Mouse (Mus musculus) heart, embryonic 16.5 days (tissue): ENCODE data around the gene Tbxas1. TPM values are rescaled to one million over a fixed set of nuclear protein-coding genes. Genes with fewer than 3 reads are reported as not detected.
A peak's percentile ranks its signal among the peaks of the same experiment; 100 is the strongest.

Experiments
- ATAC-seq: fragments of 200-750 bp; cut with Nextera tagmentation; replicated peaks from 2 replicates; pipeline ENCODE4 v1.8.0; 2017; ENCODE audit warnings: moderate number of reproducible peaks; ENCODE audit not compliant: insufficient read depth, low FRiP score; ENCODE audit errors: extremely low read depth
- H3K27ac ChIP-seq: fragments of 300-500 bp; sonication (generic); 2 replicates; pipeline ENCODE4 v1.5.1; 2014; ENCODE audit warnings: mild to moderate bottlenecking, low read length, control low read depth, moderate library complexity
- H3K27me3 ChIP-seq: fragments of 300-500 bp; sonication (generic); 2 replicates; pipeline ENCODE4 v1.6.1; 2014; ENCODE audit warnings: low read length, mixed read lengths; ENCODE audit not compliant: control insufficient read depth, insufficient read depth
- H3K36me3 ChIP-seq: fragments of 300-500 bp; sonication (generic); 2 replicates; pipeline ENCODE4 v1.6.1; 2014; ENCODE audit not compliant: control insufficient read depth, insufficient read depth
- H3K4me1 ChIP-seq: fragments of 300-500 bp; sonication (generic); 2 replicates; pipeline ENCODE4 v1.6.1; 2014; ENCODE audit warnings: low read length, mixed read lengths; ENCODE audit not compliant: control insufficient read depth, insufficient read depth
- H3K4me2 ChIP-seq: fragments of 300-500 bp; sonication (generic); 2 replicates; pipeline ENCODE4 v1.6.1; 2014; ENCODE audit warnings: low read depth, mild to moderate bottlenecking, control low read depth, low read length
- H3K4me3 ChIP-seq: fragments of 300-500 bp; sonication (generic); 2 replicates; pipeline ENCODE4 v1.5.1; 2014; ENCODE audit warnings: mild to moderate bottlenecking, control low read depth, low read length
- H3K9ac ChIP-seq: fragments of 300-500 bp; sonication (generic); 2 replicates; pipeline ENCODE4 v1.6.1; 2014; ENCODE audit warnings: low read length, control low read depth
- H3K9me3 ChIP-seq: fragments of 300-500 bp; sonication (generic); replicated peaks from 2 replicates; pipeline ENCODE4 v1.6.1; 2016; ENCODE audit warnings: low read length; ENCODE audit not compliant: control insufficient read depth
- WGBS: fragments of 180-500 bp; shearing (Covaris S2); extraction: QIAGEN DNeasy Blood & Tissue Kit; methylation state at CpG from one replicate; pipeline ENCODE4 v1.1.7; 2014; 5-methylcytosine and 5-hydroxymethylcytosine counted together
- polyA plus RNA-seq: library from polyadenylated mRNA; unstranded; fragments of >200 nt; fragmentation: Nextera tagmentation; extraction: Ambion mirVana; gene quantifications from 2 replicates; pipeline ENCODE4 v1.2.1, GENCODE M21; 2015

Gene Tbxas1
- 1.6 and 1.9 TPM in 2 replicates for polyA plus RNA-seq

DNA sequence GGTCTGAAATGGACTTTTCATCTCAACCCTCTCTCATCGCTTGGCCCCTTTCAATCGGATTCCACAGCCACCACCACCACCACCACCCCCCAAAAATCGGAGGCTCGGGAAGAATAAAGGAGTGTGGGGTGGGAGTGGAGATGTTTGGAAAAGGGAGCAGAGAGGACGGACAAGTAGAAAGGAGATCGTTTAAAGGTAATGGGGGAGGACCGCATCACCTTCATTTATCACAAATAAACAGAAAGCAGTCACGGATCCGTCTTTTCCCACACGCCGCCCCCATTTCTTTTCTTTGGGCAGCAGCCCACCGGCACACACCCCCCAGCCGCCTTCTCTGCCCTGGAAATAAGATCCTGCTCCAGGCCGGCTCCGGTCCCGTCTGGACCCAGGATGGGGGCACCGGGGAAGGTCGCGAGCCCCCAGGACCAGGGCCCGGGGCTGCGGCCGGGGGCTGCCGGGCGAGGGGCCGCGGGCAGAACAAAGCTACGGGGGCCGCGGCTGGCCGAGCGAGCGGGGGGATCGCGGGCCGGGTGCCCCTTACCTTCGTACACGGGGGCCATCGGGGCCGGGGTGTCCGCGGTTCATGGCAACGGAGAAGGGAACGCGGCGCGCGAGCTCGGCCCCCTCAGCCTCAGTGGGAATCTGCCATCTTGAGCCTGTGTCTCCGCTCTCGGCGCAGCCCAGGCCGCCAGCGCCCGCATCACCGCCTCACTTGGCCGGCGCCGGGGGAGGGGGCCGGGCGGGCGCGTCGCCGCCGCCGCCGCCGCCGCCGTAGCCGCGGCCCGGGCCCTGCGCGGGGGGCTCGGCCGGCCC, at the start of gene Tbxas1:
Gene Tbxas1 (plus strand): TSS at position 147 of the 813 bp plus-strand sequence.
- no peaks in the 10 kb centered on the region for H3K36me3 ChIP-seq
- H3K9ac ChIP-seq: peak within 1 kb of the TSS; percentile 99
- peak within 1 kb of the TSS; percentile 100 for H3K4me3 ChIP-seq
- H3K9me3 ChIP-seq: no peaks in the 10 kb centered on the region
- no peaks in the 10 kb centered on the region for H3K27me3 ChIP-seq
- H3K4me1 ChIP-seq: peaks cover 14% of the 10 kb centered on the region; the same call in 1 of the 2 replicates
- ATAC-seq: peak; percentile 52
- 1% methylated on average over 77 of the region's 77 CpGs for WGBS
- H3K27ac ChIP-seq: peak within 1 kb of the TSS; percentile 89
- H3K4me2 ChIP-seq: peak within 1 kb of the TSS; percentile 73

DNA sequence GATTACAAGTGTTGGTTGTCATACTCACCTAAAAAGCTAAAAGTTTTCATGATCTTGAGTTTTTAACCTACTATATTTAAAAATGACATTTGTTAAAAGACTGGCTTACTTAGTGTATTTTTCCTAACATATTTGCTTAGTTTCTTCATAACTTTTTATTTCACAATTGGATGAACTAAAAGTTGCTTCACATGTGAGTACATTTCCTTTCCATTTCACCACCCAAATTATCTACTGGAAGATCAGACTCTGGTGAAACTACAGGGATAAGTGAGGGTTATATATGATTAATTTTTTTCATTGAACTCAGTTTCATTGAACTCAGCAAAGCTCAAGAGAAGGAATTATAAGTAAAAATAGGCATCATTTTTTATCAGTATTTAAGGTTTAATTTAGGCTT, 49.3 kb upstream of the Tbxas1 start:
- Histone ChIP-seq H3K27ac (no peak overlapping the region), H3K4me1 (peaks cover 8% of the 10 kb centered on the region; the same call in 1 of the 2 replicates), H3K9ac (no peak overlapping the region), H3K4me2 (no peak overlapping the region), H3K36me3 (no peaks in the 10 kb centered on the region), H3K4me3 (no peak overlapping the region), H3K27me3 (no peaks in the 10 kb centered on the region), H3K9me3 (no peaks in the 10 kb centered on the region)
- no peak for ATAC-seq

DNA sequence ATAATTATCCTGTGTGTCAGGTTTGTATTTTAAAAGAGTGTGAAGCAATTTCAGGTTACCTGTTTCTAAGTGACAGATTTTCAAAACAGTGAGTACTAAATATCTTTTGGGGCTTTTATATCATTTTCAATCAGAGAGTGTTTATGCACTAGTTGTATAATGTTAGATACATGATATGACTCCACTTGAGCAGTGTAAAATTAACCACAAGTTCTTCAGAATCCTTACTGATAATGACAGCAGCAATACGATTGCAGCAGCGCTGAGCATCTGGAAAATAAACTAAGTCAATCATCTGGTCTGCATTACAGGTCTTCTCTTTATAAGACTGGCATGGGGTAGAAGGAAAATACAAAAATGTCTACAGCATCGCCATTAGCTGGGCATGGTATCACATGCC, 48.3 kb upstream of the Tbxas1 start:
- no peak overlapping the region for H3K9ac ChIP-seq
- H3K27ac ChIP-seq: no peak overlapping the region
- H3K4me2 ChIP-seq: no peak overlapping the region
- H3K36me3 ChIP-seq: no peaks in the 10 kb centered on the region
- no peak overlapping the region for H3K4me3 ChIP-seq
- ATAC-seq: no peak
- H3K4me1 ChIP-seq: peaks cover 7% of the 10 kb centered on the region; the same call in 1 of the 2 replicates
- no peaks in the 10 kb centered on the region for H3K9me3 ChIP-seq
- WGBS: 57% methylated on average over 3 of the region's 3 CpGs
- no peaks in the 10 kb centered on the region for H3K27me3 ChIP-seq

DNA sequence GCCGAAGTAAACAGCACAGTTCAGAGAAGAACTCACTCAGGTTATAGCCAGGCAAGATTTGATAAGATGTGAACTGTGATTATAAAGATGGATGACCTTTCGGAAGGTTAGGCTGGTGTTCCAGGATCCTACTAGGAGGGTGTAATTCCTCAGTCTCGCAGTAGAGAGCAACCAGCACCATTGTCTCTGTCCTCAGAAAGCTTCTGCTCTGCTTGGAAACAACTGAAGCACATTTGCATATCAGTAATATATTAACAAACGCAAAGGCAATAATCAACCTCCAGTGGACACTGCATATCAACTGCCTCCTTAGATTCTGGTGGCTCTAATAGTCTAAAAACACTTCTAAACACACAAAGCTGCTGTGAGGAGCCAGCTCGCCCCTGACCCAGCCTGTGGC, 47.8 kb upstream of the Tbxas1 start:
- WGBS: 73% methylated on average over 5 of the region's 5 CpGs
- H3K27ac ChIP-seq: no peak overlapping the region
- H3K36me3 ChIP-seq: no peaks in the 10 kb centered on the region
- peaks cover 7% of the 10 kb centered on the region; the same call in 1 of the 2 replicates for H3K4me1 ChIP-seq
- no peak overlapping the region for H3K4me2 ChIP-seq
- no peaks in the 10 kb centered on the region for H3K9me3 ChIP-seq
- no peak overlapping the region for H3K9ac ChIP-seq
- ATAC-seq: no peak
- H3K4me3 ChIP-seq: no peak overlapping the region
- no peaks in the 10 kb centered on the region for H3K27me3 ChIP-seq

DNA sequence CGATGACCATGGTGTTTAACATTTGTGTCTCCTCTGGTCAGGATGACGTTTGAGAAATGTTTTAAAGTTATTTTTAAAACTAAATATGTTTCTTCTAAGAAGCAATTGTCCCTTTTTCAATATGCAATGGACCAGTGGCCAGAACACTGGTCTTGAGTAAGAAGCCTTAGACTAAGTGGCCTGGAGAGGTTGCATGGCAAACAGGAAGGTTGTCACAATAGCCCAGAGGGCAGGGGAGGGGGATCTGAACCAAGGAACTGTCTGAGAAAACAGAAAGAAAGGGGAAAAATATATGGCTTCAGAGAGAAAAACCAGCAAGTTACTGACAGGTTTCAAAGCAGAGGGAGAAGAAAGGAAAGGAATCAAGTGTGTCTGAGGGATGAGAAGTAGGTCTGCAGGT, 47.0 kb upstream of the Tbxas1 start:
- Histone ChIP-seq H3K4me2 (no peak overlapping the region), H3K4me1 (peaks cover 15% of the 10 kb centered on the region), H3K27ac (no peak overlapping the region), H3K4me3 (no peak overlapping the region), H3K9ac (no peak overlapping the region), H3K27me3 (no peaks in the 10 kb centered on the region), H3K36me3 (no peaks in the 10 kb centered on the region), H3K9me3 (no peaks in the 10 kb centered on the region)
- WGBS: 71% methylated on average over 2 of the region's 2 CpGs
- no peak for ATAC-seq

DNA sequence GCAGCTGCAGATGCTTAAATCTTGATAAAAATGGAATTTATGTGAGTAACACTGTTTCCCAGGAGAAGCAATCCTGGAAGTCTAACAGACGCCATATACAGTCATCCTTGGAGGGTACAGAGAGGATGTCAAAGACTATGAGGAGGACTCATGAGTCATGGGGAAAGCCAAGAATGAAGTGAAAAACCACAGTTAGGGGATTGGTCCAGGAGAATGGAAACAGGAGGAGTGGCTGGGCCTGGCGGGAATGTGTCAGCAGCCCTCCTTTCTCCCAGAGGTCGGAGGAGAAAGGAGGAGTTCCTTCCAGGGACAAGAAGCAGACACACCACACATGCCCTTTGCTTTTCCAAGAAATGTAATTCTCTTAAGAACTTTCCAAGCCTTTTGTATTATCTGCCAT, 45.8 kb upstream of the Tbxas1 start:
- Histone ChIP-seq H3K9me3 (no peaks in the 10 kb centered on the region), H3K4me2 (no peak overlapping the region), H3K4me3 (no peak overlapping the region), H3K27ac (no peak overlapping the region), H3K27me3 (no peaks in the 10 kb centered on the region), H3K9ac (no peak overlapping the region), H3K36me3 (no peaks in the 10 kb centered on the region), H3K4me1 (peaks cover 16% of the 10 kb centered on the region)
- no peak for ATAC-seq
- WGBS: 61% methylated on average over 3 of the region's 3 CpGs

DNA sequence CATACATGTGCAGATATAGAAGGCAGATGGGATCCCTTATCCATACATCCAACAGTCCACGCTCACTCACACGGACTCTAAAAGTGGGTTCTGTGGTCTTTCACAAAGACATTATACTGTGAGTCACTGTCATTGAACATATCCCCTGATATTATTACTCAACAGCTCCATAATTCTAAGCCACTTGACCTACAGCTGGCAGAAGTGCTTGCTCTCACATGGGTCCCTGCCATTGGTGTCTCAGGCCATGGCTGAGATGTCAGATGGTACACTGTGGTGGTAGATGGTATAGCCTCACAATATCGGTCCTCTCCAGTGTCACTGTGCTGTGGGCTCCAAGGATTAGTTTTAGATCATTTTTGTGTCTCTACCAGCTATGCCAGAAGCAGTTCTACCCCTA, 41.5 kb upstream of the Tbxas1 start:
- Histone ChIP-seq H3K9ac (no peak overlapping the region), H3K4me1 (peaks cover 30% of the 10 kb centered on the region)
- WGBS: 88% methylated on average over 3 of the region's 3 CpGs

DNA sequence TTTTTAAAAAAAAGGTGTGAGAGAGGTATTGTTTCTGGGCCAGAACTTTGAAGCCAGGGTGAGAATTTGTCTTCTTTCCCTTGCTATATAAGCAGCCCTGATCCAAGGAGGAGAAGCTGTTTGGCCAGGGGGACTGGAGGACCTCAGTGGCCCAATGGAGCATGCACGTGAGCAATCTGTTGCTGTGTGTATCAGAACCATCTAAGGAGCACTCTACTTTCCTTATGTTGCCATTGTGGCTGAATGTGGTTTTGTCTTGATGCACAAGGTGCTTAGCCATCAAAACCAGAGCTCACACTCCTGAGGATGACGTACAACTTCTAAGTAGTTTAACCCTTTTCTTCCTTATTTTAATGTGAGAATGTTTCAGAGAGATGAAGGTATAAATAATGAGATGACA, 40.5 kb upstream of the Tbxas1 start:
- Histone ChIP-seq H3K27me3 (no peaks in the 10 kb centered on the region), H3K4me3 (no peak overlapping the region), H3K27ac (no peak overlapping the region; the same call in 1 of the 2 replicates), H3K9ac (no peak overlapping the region), H3K4me1 (peaks cover 28% of the 10 kb centered on the region), H3K4me2 (no peak overlapping the region), H3K36me3 (no peaks in the 10 kb centered on the region), H3K9me3 (no peaks in the 10 kb centered on the region)
- no peak for ATAC-seq
- WGBS: 66% methylated on average over 2 of the region's 2 CpGs

More for the DNA sequence above, 41.5 kb upstream of the Tbxas1 start:
- H3K4me2 ChIP-seq: no peak overlapping the region
- H3K9me3 ChIP-seq: no peaks in the 10 kb centered on the region
- H3K27me3 ChIP-seq: no peaks in the 10 kb centered on the region
- H3K4me3 ChIP-seq: no peak overlapping the region
- H3K27ac ChIP-seq: no peak overlapping the region
- no peak for ATAC-seq
- no peaks in the 10 kb centered on the region for H3K36me3 ChIP-seq

DNA sequence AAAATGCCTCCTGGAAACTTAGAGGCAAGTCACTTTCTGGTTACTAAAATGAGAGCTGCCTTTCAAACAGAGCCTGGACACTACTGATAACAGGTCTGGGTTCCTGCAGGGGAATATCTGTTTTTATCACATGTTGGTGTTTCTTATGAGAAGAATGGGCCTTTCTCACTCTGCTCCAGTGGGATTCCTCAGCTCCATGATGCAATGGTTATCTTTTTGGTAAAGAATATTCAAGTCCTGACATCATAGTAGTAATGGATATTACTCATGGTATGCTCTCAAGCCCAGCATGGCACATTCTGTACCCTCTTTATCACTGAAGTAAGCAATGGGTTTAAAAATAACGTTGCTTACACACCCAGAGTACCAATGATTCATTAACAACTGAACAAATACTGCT, 40.0 kb upstream of the Tbxas1 start:
- peak; percentile 68; the same call in 1 of the 2 replicates for ATAC-seq
- Histone ChIP-seq H3K9ac (no peak overlapping the region), H3K27ac (peak overlapping the region; percentile 62), H3K4me2 (no peak overlapping the region), H3K27me3 (no peaks in the 10 kb centered on the region), H3K36me3 (no peaks in the 10 kb centered on the region), H3K4me3 (no peak overlapping the region), H3K4me1 (peaks cover 28% of the 10 kb centered on the region), H3K9me3 (no peaks in the 10 kb centered on the region)
- 13% methylated on average over 1 of the region's 1 CpGs for WGBS
